Mouse (Mus musculus) midbrain, postnatal 0 days (tissue): ENCODE measurements at regions not wholly inside any gene's neighbourhood (a gene's known extent, or its start where the extent isn't known, plus 50 kb on each side); places are given as distances from the start of the nearest gene placed in this dataset.
A peak's percentile ranks its signal among the peaks of the same experiment; 100 is the strongest.
"Not testable (repeated sequence)": the region's sequence is repeated elsewhere in the genome, so short reads cannot be mapped to it uniquely, and the experiment has no call there.

Experiments
- ATAC-seq: fragments of 200-750 bp; cut with Nextera tagmentation; 2 replicates; pipeline ENCODE4 v1.8.0; 2017; ENCODE audit warnings: moderate number of reproducible peaks, mild to moderate bottlenecking, moderate TSS enrichment, moderate library complexity; ENCODE audit not compliant: low FRiP score
- DNase-seq: peaks from one replicate; pipeline ENCODE4 v3.0.0-alpha.2; 2015; ENCODE audit warnings: low spot score
- H3K27ac ChIP-seq: fragments of 300-500 bp; sonication (generic); 2 replicates; pipeline ENCODE4 v1.5.1; 2014; ENCODE audit warnings: low read depth, mild to moderate bottlenecking, low read length, mixed read lengths
- H3K27me3 ChIP-seq: fragments of 300-500 bp; sonication (generic); 2 replicates; pipeline ENCODE4 v1.6.1; 2014; ENCODE audit warnings: low read length, control low read depth, mixed read lengths; ENCODE audit not compliant: insufficient read depth
- H3K36me3 ChIP-seq: fragments of 300-500 bp; sonication (generic); 2 replicates; pipeline ENCODE4 v1.6.1; 2014; ENCODE audit warnings: low read length, control low read depth, mixed read lengths; ENCODE audit not compliant: insufficient read depth
- H3K4me1 ChIP-seq: fragments of 300-500 bp; sonication (generic); 2 replicates; pipeline ENCODE4 v1.6.1; 2014; ENCODE audit warnings: mild to moderate bottlenecking, control low read depth, antibody characterized with exemption, low read length, mixed read lengths; ENCODE audit not compliant: insufficient read depth
- H3K4me2 ChIP-seq: fragments of 300-500 bp; sonication (generic); 2 replicates; pipeline ENCODE4 v1.6.1; 2014; ENCODE audit warnings: low read depth, mild to moderate bottlenecking, low read length, mixed read lengths; ENCODE audit not compliant: poor library complexity, severe bottlenecking
- H3K4me3 ChIP-seq: fragments of 300-500 bp; sonication (generic); 2 replicates; pipeline ENCODE4 v1.5.1; 2014; ENCODE audit warnings: low read depth, mild to moderate bottlenecking, low read length, moderate library complexity
- H3K9ac ChIP-seq: fragments of 300-500 bp; sonication (generic); replicated peaks from 2 replicates; pipeline ENCODE4 v1.6.1; 2014; ENCODE audit warnings: mild to moderate bottlenecking, low read length, moderate library complexity, mixed read lengths; ENCODE audit not compliant: poor library complexity, severe bottlenecking
- H3K9me3 ChIP-seq: fragments of 300-500 bp; sonication (generic); 2 replicates; pipeline ENCODE4 v1.6.1; 2016; ENCODE audit warnings: low read length, control low read depth
- CTCF ChIP-seq: IDR thresholded peaks from 2 replicates; pipeline ENCODE4 v1.5.1; 2016; ENCODE audit warnings: antibody characterized with exemption, mild to moderate bottlenecking
- WGBS: fragments of 180-500 bp; shearing (Covaris S2); extraction: QIAGEN DNeasy Blood & Tissue Kit; methylation state at CpG from one replicate; pipeline ENCODE4 v1.1.7; 2014; 5-methylcytosine and 5-hydroxymethylcytosine counted together

DNA sequence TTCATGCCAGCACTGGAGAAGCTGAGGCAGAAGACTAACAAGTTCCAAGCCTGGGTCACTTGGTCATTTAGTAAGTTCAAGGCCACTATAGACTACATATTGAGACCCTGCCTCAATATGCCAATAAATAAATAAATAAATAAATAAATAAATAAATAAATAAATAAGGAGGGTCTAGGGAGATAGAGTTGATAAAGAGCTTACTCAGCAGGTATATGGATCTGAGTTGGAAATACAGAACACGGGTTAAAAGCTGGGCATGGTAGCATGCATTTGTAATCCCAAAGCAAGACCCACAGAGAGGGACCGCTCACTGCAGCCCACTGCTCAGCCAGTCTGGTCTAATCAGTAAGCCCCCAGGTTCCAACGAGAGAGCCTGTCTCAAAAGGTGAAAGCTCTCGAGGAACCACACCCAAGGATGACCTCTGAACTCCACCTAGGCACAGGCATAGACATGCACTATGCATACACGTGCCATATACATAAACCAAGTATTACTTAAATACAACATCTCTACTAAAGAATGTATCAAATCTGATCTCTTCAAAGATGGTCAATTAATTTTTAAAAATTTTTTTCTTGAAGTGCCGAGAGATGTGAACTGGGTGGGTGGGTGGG is 115.4 kb downstream of the Ero1lb start:
- not testable (repeated sequence) for H3K4me3 ChIP-seq, H3K27ac ChIP-seq, H3K9ac ChIP-seq, H3K9me3 ChIP-seq, DNase-seq, H3K36me3 ChIP-seq, H3K4me1 ChIP-seq, H3K27me3 ChIP-seq, H3K4me2 ChIP-seq
- ATAC-seq: peak; percentile 60; the same call in 1 of the 2 replicates
- 80% methylated on average over 4 of the region's 6 CpGs for WGBS

DNA sequence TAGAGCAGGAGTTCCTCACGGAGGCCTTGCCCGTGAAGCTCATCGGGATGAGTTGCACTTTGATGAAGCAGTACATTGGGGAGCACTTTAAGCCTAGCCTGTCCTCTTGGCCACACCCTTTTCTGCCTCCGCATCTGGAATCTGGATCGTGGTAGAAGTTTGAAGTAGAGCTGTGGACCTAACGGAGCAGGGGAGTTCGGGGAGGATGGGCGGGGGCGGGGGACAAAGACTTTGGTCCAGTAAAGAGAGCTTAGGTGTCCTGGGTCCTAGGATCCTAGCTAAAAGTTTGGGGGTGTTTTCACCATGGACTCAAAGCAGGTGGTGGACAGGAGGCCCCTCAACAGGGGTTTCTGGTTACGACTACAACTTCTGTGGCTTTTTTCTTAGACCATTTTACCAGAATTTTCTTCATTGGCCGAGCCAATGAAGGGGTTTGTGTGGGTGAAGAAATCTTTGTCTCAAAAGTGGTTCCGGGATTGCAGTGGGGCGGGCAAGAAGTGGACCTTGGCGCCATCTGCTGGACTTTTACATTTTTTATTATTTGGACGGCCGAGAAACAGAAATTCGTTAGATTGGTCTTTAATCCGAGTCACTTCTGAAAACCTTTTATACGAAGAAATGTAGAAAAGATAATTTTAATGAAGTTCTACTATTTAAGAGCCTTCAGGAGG is 114.7 kb downstream of the Ero1lb start:
- H3K4me2 ChIP-seq: 0 out of 2 replicates have a peak overlapping the region, but pooled peaks have one; percentile 18
- H3K27me3 ChIP-seq, H3K9me3 ChIP-seq, H3K4me1 ChIP-seq, H3K27ac ChIP-seq, H3K36me3 ChIP-seq, H3K4me3 ChIP-seq, H3K9ac ChIP-seq: not testable (repeated sequence)
- peak; percentile 52 for DNase-seq
- 16% methylated on average over 18 of the region's 19 CpGs for WGBS
- TF ChIP-seq CTCF: peak; percentile 67
- peak; percentile 76 for ATAC-seq

DNA sequence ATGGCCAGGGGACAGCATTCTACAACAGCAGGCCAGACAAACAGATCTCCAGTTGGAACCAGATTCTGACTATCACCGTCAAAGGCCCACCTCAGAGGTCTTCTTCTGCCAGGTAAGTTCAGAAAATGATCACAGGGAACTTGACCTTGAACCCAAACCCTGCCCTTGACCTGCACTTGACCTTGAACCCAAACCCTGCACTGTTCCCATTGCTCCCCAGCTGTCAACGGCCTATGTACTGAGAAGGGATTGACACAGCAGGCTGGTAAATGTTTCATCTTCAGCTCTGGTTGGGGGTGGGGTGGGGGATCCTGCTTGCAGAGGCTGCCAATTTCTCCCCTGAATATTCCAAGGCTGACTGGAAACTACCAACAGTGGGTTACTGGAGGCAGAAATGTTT is 111.7 kb downstream of the Ero1lb start:
- Histone ChIP-seq H3K27me3 (no peaks in the 10 kb centered on the region), H3K4me1 (no peaks in the 10 kb centered on the region), H3K27ac (no peak overlapping the region), H3K9ac (no peak overlapping the region), H3K4me2 (no peak overlapping the region), H3K9me3 (no peaks in the 10 kb centered on the region), H3K36me3 (no peaks in the 10 kb centered on the region), H3K4me3 (no peak overlapping the region)
- ATAC-seq: no peak
- no peak for DNase-seq
- 88% methylated on average over 2 of the region's 2 CpGs for WGBS
- TF ChIP-seq CTCF: no peak

DNA sequence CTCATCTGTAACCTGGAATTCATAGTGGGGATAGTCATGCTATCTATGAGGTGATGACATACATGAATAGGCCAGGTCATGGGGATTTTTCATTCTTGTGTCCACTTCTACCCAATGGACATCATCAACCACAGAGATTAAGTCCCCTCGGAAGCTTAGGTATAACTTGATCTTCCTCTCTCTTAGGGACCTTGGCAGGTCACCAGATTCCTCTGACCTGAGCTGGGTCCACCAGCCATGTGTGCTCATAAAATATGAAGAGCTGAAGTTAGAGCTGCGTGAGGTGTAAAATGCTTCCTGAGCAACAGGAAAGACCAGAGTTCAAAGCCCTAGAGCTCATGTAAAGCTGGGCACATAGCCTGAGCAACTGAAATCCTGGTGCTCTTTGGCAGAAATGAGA is 105.3 kb downstream of the Ero1lb start:
- not testable (repeated sequence) for H3K4me2 ChIP-seq, H3K27me3 ChIP-seq, H3K9ac ChIP-seq, H3K9me3 ChIP-seq, H3K36me3 ChIP-seq, DNase-seq, ATAC-seq, H3K27ac ChIP-seq, H3K4me3 ChIP-seq, H3K4me1 ChIP-seq
- 96% methylated on average over 2 of the region's 2 CpGs for WGBS

DNA sequence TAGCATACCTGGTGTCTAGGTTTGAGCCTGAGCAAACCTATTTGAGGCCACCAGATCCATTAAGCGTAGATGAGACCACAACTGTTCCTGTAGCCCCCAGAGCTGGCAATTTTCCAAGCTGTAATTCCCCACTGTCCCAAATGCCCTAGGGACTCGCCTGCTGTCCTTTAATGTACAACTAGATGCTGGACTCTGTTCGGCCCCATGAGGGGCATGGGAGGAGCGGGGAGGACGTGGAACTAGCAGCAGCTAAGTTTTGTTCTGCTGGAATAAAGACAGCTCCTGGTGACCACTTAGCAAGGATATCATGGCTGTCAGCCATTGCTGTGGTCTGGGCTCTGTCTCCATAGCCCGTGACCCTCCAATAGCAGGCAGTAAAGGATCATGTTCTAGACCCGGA is 103.1 kb downstream of the Ero1lb start:
- H3K27me3 ChIP-seq, H3K9ac ChIP-seq, ATAC-seq, H3K9me3 ChIP-seq, H3K4me1 ChIP-seq, H3K4me2 ChIP-seq, H3K4me3 ChIP-seq, DNase-seq, H3K27ac ChIP-seq, H3K36me3 ChIP-seq: not testable (repeated sequence)
- no CpG with 5 or more reads among the region's 7 CpGs for WGBS

DNA sequence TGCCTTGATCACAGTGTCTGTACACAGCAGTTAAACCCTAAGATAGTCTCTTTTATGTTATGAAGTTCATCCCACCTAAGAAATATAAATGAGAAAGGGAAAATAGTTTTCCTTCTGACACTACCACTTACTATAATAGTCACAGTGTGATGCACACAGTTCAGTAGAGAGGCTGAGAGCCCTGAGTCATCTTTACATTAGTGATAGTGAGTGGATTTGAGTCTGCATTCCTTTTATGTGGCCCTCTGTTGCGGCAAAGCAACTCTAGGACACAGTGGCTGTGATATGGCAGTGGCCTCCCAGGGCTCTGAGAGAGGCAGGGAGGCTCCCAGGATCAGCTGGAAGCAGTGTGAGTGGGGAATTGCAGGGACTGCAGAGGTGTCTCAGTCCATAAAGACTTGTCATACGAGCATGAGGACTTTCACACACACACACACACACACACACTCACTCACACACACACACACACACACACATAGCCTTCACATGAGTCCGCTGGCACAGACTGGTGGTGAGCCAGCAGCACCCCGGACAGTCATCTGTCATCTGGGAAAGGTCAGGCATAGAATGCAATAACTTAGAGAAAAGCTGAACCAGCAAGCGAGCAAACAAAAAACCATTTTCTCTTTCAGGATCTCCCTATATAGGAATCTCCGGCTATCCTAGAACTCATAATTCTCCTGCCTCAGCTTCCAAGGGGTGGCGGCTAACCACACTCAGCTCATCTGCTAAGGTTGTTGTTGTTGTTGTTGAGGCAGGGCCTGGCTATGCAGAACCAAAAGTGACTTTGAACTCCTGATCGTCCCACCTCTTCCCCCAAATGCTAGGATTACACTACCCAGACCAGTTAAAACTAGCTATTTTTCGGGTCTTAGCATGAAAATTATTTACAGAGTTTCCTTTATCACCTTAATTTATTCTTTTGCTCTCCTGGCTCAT is 102.3 kb downstream of the Ero1lb start:
- H3K9ac ChIP-seq, H3K4me2 ChIP-seq, H3K4me1 ChIP-seq, H3K4me3 ChIP-seq, H3K9me3 ChIP-seq, H3K27ac ChIP-seq, DNase-seq, ATAC-seq, H3K27me3 ChIP-seq, H3K36me3 ChIP-seq: not testable (repeated sequence)
- 84% methylated on average over 9 of the region's 9 CpGs for WGBS

DNA sequence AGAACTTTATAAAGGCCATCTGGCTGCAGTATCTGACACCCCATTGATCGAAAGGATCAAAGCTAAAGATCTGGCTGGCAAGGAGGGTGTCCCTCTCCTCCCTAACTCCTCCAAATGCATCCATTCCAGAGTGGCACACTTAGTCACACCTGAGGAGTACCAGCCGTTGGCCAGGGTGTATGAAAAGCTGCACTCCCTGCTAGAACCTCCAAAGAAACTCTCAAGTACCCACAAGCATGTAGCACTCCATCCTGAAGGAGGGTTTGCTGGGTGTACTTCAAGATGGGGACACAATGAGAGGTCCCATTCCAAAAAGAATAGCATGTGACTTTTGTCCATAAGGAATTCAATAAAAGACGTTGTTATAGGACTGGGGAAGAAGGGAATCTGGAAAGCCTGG is 100.4 kb downstream of the Ero1lb start:
- ATAC-seq, H3K27me3 ChIP-seq, H3K9ac ChIP-seq, H3K27ac ChIP-seq, H3K4me1 ChIP-seq, DNase-seq, H3K36me3 ChIP-seq, H3K4me3 ChIP-seq, H3K9me3 ChIP-seq, H3K4me2 ChIP-seq: not testable (repeated sequence)
- 61% methylated on average over 3 of the region's 3 CpGs for WGBS
